Mouse (Mus musculus): ENCODE measurements around the gene Csrnp2.

The Csrnp2 gene

GRCm38 (mm10) chr15:100433234-100433633 lies 62.1 kb downstream of the Csrnp2 start:
- DNase-seq (ENCODE audit: low spot score): no peak

DNA sequence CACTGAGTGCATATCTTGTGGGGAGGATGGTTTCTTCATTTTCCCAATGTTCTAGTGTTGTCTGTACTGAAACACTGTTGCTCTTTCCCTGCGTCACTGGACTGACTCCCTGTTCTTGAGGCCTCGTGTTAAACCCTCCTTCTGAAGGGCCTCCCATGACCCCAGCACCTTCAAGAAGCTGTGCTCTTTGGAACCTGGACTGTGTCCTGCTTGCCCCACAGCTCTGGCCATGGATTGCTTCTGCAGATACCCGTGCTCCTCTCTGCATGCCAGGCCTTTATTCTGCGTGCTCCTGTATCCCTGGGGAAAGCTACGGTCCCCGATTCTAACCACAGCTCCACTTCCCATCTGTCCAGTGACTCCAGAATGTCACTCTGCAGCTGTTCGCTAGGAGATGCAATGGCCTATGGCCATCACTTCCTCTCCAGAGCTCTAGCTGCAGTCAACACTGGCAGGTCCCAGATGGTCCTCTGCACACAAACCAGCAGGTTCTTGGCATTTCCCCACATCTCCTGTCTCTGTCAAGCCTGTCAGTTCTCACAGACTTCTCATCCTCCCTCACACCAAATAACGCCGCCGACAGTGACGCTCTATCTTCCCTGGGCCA lies 65.2 kb downstream of the Csrnp2 start:
- DNase-seq (ENCODE audit: low spot score): no peak
